Mouse (Mus musculus): ENCODE measurements at regions not wholly inside any gene's neighbourhood (a gene's known extent, or its start where the extent isn't known, plus 50 kb on each side); places are given as distances from the start of the nearest gene placed in this dataset.
A peak's percentile ranks its signal among the peaks of the same experiment; 100 is the strongest.

- 54% methylated on average over 7 of the region's 7 CpGs for WGBS (ENCODE audit: insufficient replicate concordance)
- H3K27ac ChIP-seq (ENCODE audit: low read length), result no peak overlapping the region
- no peaks in the 10 kb centered on the region for H3K36me3 ChIP-seq (ENCODE audit: control insufficient read depth, insufficient read depth)
- H3K27me3 ChIP-seq (ENCODE audit: control insufficient read depth, insufficient read depth, low read depth, low read length), result no peaks in the 10 kb centered on the region; the same call in 1 of the 2 replicates
- H3K9ac ChIP-seq (ENCODE audit: low read depth, low read length), result no peak overlapping the region
- no peaks in the 10 kb centered on the region for H3K4me1 ChIP-seq (ENCODE audit: control insufficient read depth, low read depth, low read length)
- H3K9me3 ChIP-seq (replicated peaks; ENCODE audit: control insufficient read depth, low read length), result no peaks in the 10 kb centered on the region
- H3K4me3 ChIP-seq (ENCODE audit: low read depth, low read length), result no peak overlapping the region
- H3K4me2 ChIP-seq (ENCODE audit: low read depth, low read length), result no peak overlapping the region
- ATAC-seq (ENCODE audit: low read depth), result no peak
Measured at GRCm38 (mm10) chr14:25044867-25045266, 414.1 kb upstream of the Zmiz1 start.

GRCm38 (mm10) chr14:25050674-25051251 lies 408.2 kb upstream of the Zmiz1 start:
- Histone ChIP-seq H3K4me3 (ENCODE audit: low read depth, low read length) (no peak overlapping the region), H3K9me3 (replicated peaks; ENCODE audit: control insufficient read depth, low read length) (no peaks in the 10 kb centered on the region), H3K27me3 (ENCODE audit: control insufficient read depth, insufficient read depth, low read depth, low read length) (no peaks in the 10 kb centered on the region; the same call in 1 of the 2 replicates), H3K36me3 (ENCODE audit: control insufficient read depth, insufficient read depth) (no peaks in the 10 kb centered on the region), H3K4me1 (ENCODE audit: control insufficient read depth, low read depth, low read length) (no peaks in the 10 kb centered on the region), H3K9ac (ENCODE audit: low read depth, low read length) (no peak overlapping the region), H3K4me2 (ENCODE audit: low read depth, low read length) (no peak overlapping the region), H3K27ac (ENCODE audit: low read length) (no peak overlapping the region)
- no peak for ATAC-seq (ENCODE audit: low read depth)
- 54% methylated on average over 12 of the region's 12 CpGs for WGBS (ENCODE audit: insufficient replicate concordance)

GRCm38 (mm10) chr14:25052175-25052574 lies 406.8 kb upstream of the Zmiz1 start:
- WGBS (ENCODE audit: insufficient replicate concordance), result 49% methylated on average over 9 of the region's 9 CpGs
- Histone ChIP-seq H3K9me3 (replicated peaks; ENCODE audit: control insufficient read depth, low read length) (no peaks in the 10 kb centered on the region), H3K27me3 (ENCODE audit: control insufficient read depth, insufficient read depth, low read depth, low read length) (no peaks in the 10 kb centered on the region; the same call in 1 of the 2 replicates), H3K4me2 (ENCODE audit: low read depth, low read length) (no peak overlapping the region), H3K4me3 (ENCODE audit: low read depth, low read length) (no peak overlapping the region), H3K9ac (ENCODE audit: low read depth, low read length) (no peak overlapping the region), H3K4me1 (ENCODE audit: control insufficient read depth, low read depth, low read length) (no peaks in the 10 kb centered on the region), H3K36me3 (ENCODE audit: control insufficient read depth, insufficient read depth) (no peaks in the 10 kb centered on the region), H3K27ac (ENCODE audit: low read length) (no peak overlapping the region)
- no peak for ATAC-seq (ENCODE audit: low read depth)

GRCm38 (mm10) chr14:25059351-25059750 lies 399.6 kb upstream of the Zmiz1 start:
- 66% methylated on average over 7 of the region's 7 CpGs for WGBS (ENCODE audit: insufficient replicate concordance)
- H3K27ac ChIP-seq (ENCODE audit: low read length), result no peak overlapping the region

GRCm38 (mm10) chr14:25060285-25060684 lies 398.7 kb upstream of the Zmiz1 start:
- 69% methylated on average over 7 of the region's 7 CpGs for WGBS (ENCODE audit: insufficient replicate concordance)
- Histone ChIP-seq H3K36me3 (ENCODE audit: control insufficient read depth, insufficient read depth) (no peaks in the 10 kb centered on the region), H3K27me3 (ENCODE audit: control insufficient read depth, insufficient read depth, low read depth, low read length) (no peaks in the 10 kb centered on the region), H3K9ac (ENCODE audit: low read depth, low read length) (no peak overlapping the region), H3K4me1 (ENCODE audit: control insufficient read depth, low read depth, low read length) (no peaks in the 10 kb centered on the region), H3K9me3 (replicated peaks; ENCODE audit: control insufficient read depth, low read length) (no peaks in the 10 kb centered on the region), H3K4me3 (ENCODE audit: low read depth, low read length) (no peak overlapping the region), H3K4me2 (ENCODE audit: low read depth, low read length) (no peak overlapping the region), H3K27ac (ENCODE audit: low read length) (no peak overlapping the region)
- no peak for ATAC-seq (ENCODE audit: low read depth)

More at GRCm38 (mm10) chr14:25059351-25059750, 399.6 kb upstream of the Zmiz1 start:
- Histone ChIP-seq H3K9me3 (replicated peaks; ENCODE audit: control insufficient read depth, low read length) (no peaks in the 10 kb centered on the region), H3K4me3 (ENCODE audit: low read depth, low read length) (no peak overlapping the region), H3K4me2 (ENCODE audit: low read depth, low read length) (no peak overlapping the region), H3K36me3 (ENCODE audit: control insufficient read depth, insufficient read depth) (no peaks in the 10 kb centered on the region), H3K27me3 (ENCODE audit: control insufficient read depth, insufficient read depth, low read depth, low read length) (no peaks in the 10 kb centered on the region), H3K4me1 (ENCODE audit: control insufficient read depth, low read depth, low read length) (no peaks in the 10 kb centered on the region), H3K9ac (ENCODE audit: low read depth, low read length) (no peak overlapping the region)
- no peak for ATAC-seq (ENCODE audit: low read depth)

- no peaks in the 10 kb centered on the region for H3K9me3 ChIP-seq (replicated peaks; ENCODE audit: control insufficient read depth, low read length)
- H3K4me2 ChIP-seq (ENCODE audit: low read depth, low read length), result no peak overlapping the region
- 29% methylated on average over 5 of the region's 5 CpGs for WGBS (ENCODE audit: insufficient replicate concordance)
- H3K27me3 ChIP-seq (ENCODE audit: control insufficient read depth, insufficient read depth, low read depth, low read length), result no peaks in the 10 kb centered on the region
- no peak overlapping the region for H3K4me3 ChIP-seq (ENCODE audit: low read depth, low read length)
- H3K36me3 ChIP-seq (ENCODE audit: control insufficient read depth, insufficient read depth), result no peaks in the 10 kb centered on the region
- H3K9ac ChIP-seq (ENCODE audit: low read depth, low read length), result no peak overlapping the region
- H3K27ac ChIP-seq (ENCODE audit: low read length), result no peak overlapping the region
- H3K4me1 ChIP-seq (ENCODE audit: control insufficient read depth, low read depth, low read length), result no peaks in the 10 kb centered on the region
- ATAC-seq (ENCODE audit: low read depth), result no peak
Measured at GRCm38 (mm10) chr14:25063090-25063489, 395.9 kb upstream of the Zmiz1 start.

- Histone ChIP-seq H3K9ac (ENCODE audit: low read depth, low read length) (no peak overlapping the region), H3K27me3 (ENCODE audit: control insufficient read depth, insufficient read depth, low read depth, low read length) (no peaks in the 10 kb centered on the region), H3K36me3 (ENCODE audit: control insufficient read depth, insufficient read depth) (no peaks in the 10 kb centered on the region), H3K4me3 (ENCODE audit: low read depth, low read length) (no peak overlapping the region), H3K4me2 (ENCODE audit: low read depth, low read length) (no peak overlapping the region), H3K27ac (ENCODE audit: low read length) (no peak overlapping the region), H3K4me1 (ENCODE audit: control insufficient read depth, low read depth, low read length) (no peaks in the 10 kb centered on the region), H3K9me3 (replicated peaks; ENCODE audit: control insufficient read depth, low read length) (no peaks in the 10 kb centered on the region)
- no peak for ATAC-seq (ENCODE audit: low read depth)
- 54% methylated on average over 8 of the region's 8 CpGs for WGBS (ENCODE audit: insufficient replicate concordance)
Measured at GRCm38 (mm10) chr14:25064190-25064947, 394.6 kb upstream of the Zmiz1 start.

- Histone ChIP-seq H3K4me2 (ENCODE audit: low read depth, low read length) (no peak overlapping the region), H3K36me3 (ENCODE audit: control insufficient read depth, insufficient read depth) (no peaks in the 10 kb centered on the region), H3K27ac (ENCODE audit: low read length) (no peak overlapping the region), H3K9me3 (replicated peaks; ENCODE audit: control insufficient read depth, low read length) (no peaks in the 10 kb centered on the region), H3K4me3 (ENCODE audit: low read depth, low read length) (no peak overlapping the region), H3K4me1 (ENCODE audit: control insufficient read depth, low read depth, low read length) (no peaks in the 10 kb centered on the region), H3K9ac (ENCODE audit: low read depth, low read length) (no peak overlapping the region), H3K27me3 (ENCODE audit: control insufficient read depth, insufficient read depth, low read depth, low read length) (no peaks in the 10 kb centered on the region)
- 65% methylated on average over 5 of the region's 5 CpGs for WGBS (ENCODE audit: insufficient replicate concordance)
- no peak for ATAC-seq (ENCODE audit: low read depth)
Measured at GRCm38 (mm10) chr14:25067435-25067834, 391.6 kb upstream of the Zmiz1 start.

- Histone ChIP-seq H3K27me3 (ENCODE audit: control insufficient read depth, insufficient read depth, low read depth, low read length) (no peaks in the 10 kb centered on the region), H3K9me3 (replicated peaks; ENCODE audit: control insufficient read depth, low read length) (no peaks in the 10 kb centered on the region), H3K4me2 (ENCODE audit: low read depth, low read length) (no peak overlapping the region), H3K4me1 (ENCODE audit: control insufficient read depth, low read depth, low read length) (no peaks in the 10 kb centered on the region), H3K4me3 (ENCODE audit: low read depth, low read length) (no peak overlapping the region), H3K27ac (ENCODE audit: low read length) (no peak overlapping the region), H3K36me3 (ENCODE audit: control insufficient read depth, insufficient read depth) (no peaks in the 10 kb centered on the region), H3K9ac (ENCODE audit: low read depth, low read length) (no peak overlapping the region)
- ATAC-seq (ENCODE audit: low read depth), result peak; percentile 67
- 34% methylated on average over 8 of the region's 8 CpGs for WGBS (ENCODE audit: insufficient replicate concordance)
Measured at GRCm38 (mm10) chr14:25068430-25068829, 390.6 kb upstream of the Zmiz1 start.
